Mouse (Mus musculus) forebrain, embryonic 13.5 days (tissue): ENCODE measurements around the gene Helz. TPM values are rescaled to one million over a fixed set of nuclear protein-coding genes. Genes with fewer than 3 reads are reported as not detected.
A peak's percentile ranks its signal among the peaks of the same experiment; 100 is the strongest.
"Not testable (repeated sequence)": the region's sequence is repeated elsewhere in the genome, so short reads cannot be mapped to it uniquely, and the experiment has no call there.

ENCODE experiments used
- ATAC-seq: fragments of 200-750 bp; cut with Nextera tagmentation; 2 replicates; pipeline ENCODE4 v1.8.0; 2017
- H3K27ac ChIP-seq: fragments of 300-500 bp; sonication (generic); 2 replicates; pipeline ENCODE4 v1.5.1; 2015; ENCODE audit warnings: inconsistent platforms, mild to moderate bottlenecking, moderate library complexity
- H3K27me3 ChIP-seq: fragments of 300-500 bp; sonication (generic); 2 replicates; pipeline ENCODE4 v1.6.1; 2015; ENCODE audit warnings: mild to moderate bottlenecking, inconsistent platforms
- H3K36me3 ChIP-seq: fragments of 300-500 bp; sonication (generic); 2 replicates; pipeline ENCODE4 v1.6.1; 2015; ENCODE audit warnings: mild to moderate bottlenecking, inconsistent platforms; ENCODE audit not compliant: poor library complexity, severe bottlenecking
- H3K4me1 ChIP-seq: fragments of 300-500 bp; sonication (generic); 2 replicates; pipeline ENCODE4 v1.6.1; 2015; ENCODE audit warnings: inconsistent platforms
- H3K4me2 ChIP-seq: fragments of 300-500 bp; sonication (generic); 2 replicates; pipeline ENCODE4 v1.6.1; 2015; ENCODE audit warnings: inconsistent platforms, mild to moderate bottlenecking, moderate library complexity
- H3K4me3 ChIP-seq: fragments of 300-500 bp; sonication (generic); 2 replicates; pipeline ENCODE4 v1.5.1; 2015; ENCODE audit warnings: mild to moderate bottlenecking, inconsistent platforms
- H3K9ac ChIP-seq: fragments of 300-500 bp; sonication (generic); 2 replicates; pipeline ENCODE4 v1.6.1; 2015; ENCODE audit warnings: mild to moderate bottlenecking, inconsistent platforms
- H3K9me3 ChIP-seq: fragments of 300-500 bp; sonication (generic); replicated peaks from 2 replicates; pipeline ENCODE4 v1.6.1; 2016; ENCODE audit warnings: inconsistent platforms
- WGBS: fragments of 180-500 bp; shearing (Covaris S2); methylation state at CpG from one replicate; pipeline ENCODE4 v1.1.7; 2015; 5-methylcytosine and 5-hydroxymethylcytosine counted together
- polyA plus RNA-seq: library from polyadenylated mRNA; unstranded; fragments of >200 nt; fragmentation: Nextera tagmentation; extraction: Ambion mirVana; gene quantifications from 2 replicates; pipeline ENCODE4 v1.2.1, GENCODE M21; 2015

Gene Helz
- polyA plus RNA-seq, 1 experiment from 2014 or later: 15.6 TPM

- H3K27me3 ChIP-seq, ATAC-seq, H3K9ac ChIP-seq, H3K27ac ChIP-seq, H3K9me3 ChIP-seq, H3K4me2 ChIP-seq, H3K4me3 ChIP-seq: not testable (repeated sequence)
- 90% methylated on average over 5 of the region's 5 CpGs for WGBS
- H3K36me3 ChIP-seq: peaks cover 15% of the 10 kb centered on the region; the same call in 1 of the 2 replicates
- peaks cover 17% of the 10 kb centered on the region for H3K4me1 ChIP-seq
Measured at GRCm38 (mm10) chr11:107586129-107586528, 38.4 kb downstream of the Helz start.

- Histone ChIP-seq H3K36me3 (peaks cover 11% of the 10 kb centered on the region; the same call in 1 of the 2 replicates), H3K27ac (no peak overlapping the region), H3K4me1 (peaks cover 17% of the 10 kb centered on the region), H3K9ac (no peak overlapping the region), H3K4me2 (no peak overlapping the region), H3K9me3 (no peaks in the 10 kb centered on the region), H3K27me3 (no peaks in the 10 kb centered on the region), H3K4me3 (no peak overlapping the region)
- WGBS: 89% methylated on average over 7 of the region's 7 CpGs
- no peak for ATAC-seq
Measured at GRCm38 (mm10) chr11:107587141-107587540, 39.4 kb downstream of the Helz start.

- H3K9me3 ChIP-seq: no peaks in the 10 kb centered on the region
- H3K9ac ChIP-seq: no peak overlapping the region
- H3K27me3 ChIP-seq: no peaks in the 10 kb centered on the region
- WGBS: 93% methylated on average over 5 of the region's 5 CpGs
- peaks cover 36% of the 10 kb centered on the region for H3K36me3 ChIP-seq
- no peak overlapping the region for H3K4me2 ChIP-seq
- H3K4me1 ChIP-seq: no peaks in the 10 kb centered on the region
- no peak overlapping the region for H3K4me3 ChIP-seq
- ATAC-seq: no peak
- H3K27ac ChIP-seq: no peak overlapping the region
Measured at GRCm38 (mm10) chr11:107592575-107592974, 44.8 kb downstream of the Helz start.

GRCm38 (mm10) chr11:107597381-107597780 is 49.7 kb downstream of the Helz start:
- H3K9ac ChIP-seq: no peak overlapping the region
- H3K4me1 ChIP-seq: no peaks in the 10 kb centered on the region
- WGBS: 96% methylated on average over 4 of the region's 4 CpGs
- H3K36me3 ChIP-seq: peaks cover 63% of the 10 kb centered on the region
- no peaks in the 10 kb centered on the region for H3K27me3 ChIP-seq
- no peak overlapping the region for H3K27ac ChIP-seq
- H3K4me3 ChIP-seq: no peak overlapping the region
- H3K4me2 ChIP-seq: no peak overlapping the region
- ATAC-seq: no peak
- H3K9me3 ChIP-seq: no peaks in the 10 kb centered on the region

- WGBS: 94% methylated on average over 7 of the region's 7 CpGs
- Histone ChIP-seq H3K36me3 (peaks cover 38% of the 10 kb centered on the region), H3K27ac (no peak overlapping the region), H3K4me2 (no peak overlapping the region), H3K27me3 (no peaks in the 10 kb centered on the region), H3K4me3 (no peak overlapping the region), H3K4me1 (no peaks in the 10 kb centered on the region), H3K9ac (no peak overlapping the region), H3K9me3 (no peaks in the 10 kb centered on the region)
- ATAC-seq: no peak
Measured at GRCm38 (mm10) chr11:107605694-107606093, 58.0 kb downstream of the Helz start.

GRCm38 (mm10) chr11:107613906-107614305 is 66.2 kb downstream of the Helz start:
- Histone ChIP-seq H3K27ac (no peak overlapping the region), H3K27me3 (no peaks in the 10 kb centered on the region), H3K4me3 (no peak overlapping the region), H3K9me3 (no peaks in the 10 kb centered on the region), H3K4me2 (no peak overlapping the region), H3K9ac (no peak overlapping the region), H3K36me3 (peaks cover 20% of the 10 kb centered on the region), H3K4me1 (no peaks in the 10 kb centered on the region)
- no peak for ATAC-seq
- 92% methylated on average over 5 of the region's 5 CpGs for WGBS

- Histone ChIP-seq H3K9me3 (no peaks in the 10 kb centered on the region), H3K9ac (no peak overlapping the region), H3K4me1 (no peaks in the 10 kb centered on the region), H3K4me2 (no peak overlapping the region), H3K4me3 (no peak overlapping the region), H3K27ac (no peak overlapping the region), H3K27me3 (no peaks in the 10 kb centered on the region), H3K36me3 (peaks cover 38% of the 10 kb centered on the region)
- WGBS: 92% methylated on average over 4 of the region's 5 CpGs
- no peak for ATAC-seq
Measured at GRCm38 (mm10) chr11:107615696-107616095, 68.0 kb downstream of the Helz start.

GRCm38 (mm10) chr11:107617976-107618375 is 70.2 kb downstream of the Helz start:
- WGBS: 39% methylated on average over 5 of the region's 5 CpGs
- Histone ChIP-seq H3K9ac (no peak overlapping the region), H3K4me3 (no peak overlapping the region), H3K36me3 (peaks cover 49% of the 10 kb centered on the region), H3K27me3 (no peaks in the 10 kb centered on the region), H3K27ac (no peak overlapping the region), H3K9me3 (no peaks in the 10 kb centered on the region), H3K4me2 (no peak overlapping the region), H3K4me1 (no peaks in the 10 kb centered on the region)
- ATAC-seq: no peak

- Histone ChIP-seq H3K4me1 (no peaks in the 10 kb centered on the region), H3K27me3 (no peaks in the 10 kb centered on the region), H3K4me3 (no peak overlapping the region), H3K9me3 (no peaks in the 10 kb centered on the region), H3K27ac (no peak overlapping the region), H3K36me3 (peaks cover 40% of the 10 kb centered on the region), H3K4me2 (no peak overlapping the region), H3K9ac (no peak overlapping the region)
- 98% methylated on average over 3 of the region's 3 CpGs for WGBS
- no peak for ATAC-seq
Measured at GRCm38 (mm10) chr11:107624661-107625060, 76.9 kb downstream of the Helz start.

- no peaks in the 10 kb centered on the region for H3K4me1 ChIP-seq
- peaks cover 29% of the 10 kb centered on the region for H3K36me3 ChIP-seq
- H3K27ac ChIP-seq: no peak overlapping the region
- ATAC-seq: no peak
- H3K4me2 ChIP-seq: no peak overlapping the region
- H3K9me3 ChIP-seq: no peaks in the 10 kb centered on the region
- 88% methylated on average over 11 of the region's 11 CpGs for WGBS
- no peak overlapping the region for H3K9ac ChIP-seq
- no peak overlapping the region for H3K4me3 ChIP-seq
- H3K27me3 ChIP-seq: no peaks in the 10 kb centered on the region
Measured at GRCm38 (mm10) chr11:107625746-107626145, 78.0 kb downstream of the Helz start.

- ATAC-seq: peak; percentile 77
- no peak overlapping the region for H3K4me2 ChIP-seq
- no peak overlapping the region for H3K4me3 ChIP-seq
- no peaks in the 10 kb centered on the region for H3K27me3 ChIP-seq
- H3K9ac ChIP-seq: no peak overlapping the region
- peaks cover 29% of the 10 kb centered on the region for H3K36me3 ChIP-seq
- WGBS: 34% methylated on average over 4 of the region's 4 CpGs
- H3K27ac ChIP-seq: no peak overlapping the region
- no peaks in the 10 kb centered on the region for H3K9me3 ChIP-seq
- H3K4me1 ChIP-seq: no peaks in the 10 kb centered on the region
Measured at GRCm38 (mm10) chr11:107629504-107629903, 81.8 kb downstream of the Helz start.

GRCm38 (mm10) chr11:107629951-107630350 is 82.2 kb downstream of the Helz start:
- Histone ChIP-seq H3K27ac (no peak overlapping the region), H3K4me1 (no peaks in the 10 kb centered on the region), H3K9ac (no peak overlapping the region), H3K27me3 (no peaks in the 10 kb centered on the region), H3K36me3 (peaks cover 34% of the 10 kb centered on the region), H3K4me2 (no peak overlapping the region), H3K9me3 (no peaks in the 10 kb centered on the region), H3K4me3 (no peak overlapping the region)
- 89% methylated on average over 8 of the region's 8 CpGs for WGBS
- no peak for ATAC-seq

GRCm38 (mm10) chr11:107631124-107631523 is 83.4 kb downstream of the Helz start:
- Histone ChIP-seq H3K36me3 (peaks cover 43% of the 10 kb centered on the region), H3K4me1 (no peaks in the 10 kb centered on the region), H3K4me3 (no peak overlapping the region), H3K9ac (no peak overlapping the region), H3K27ac (no peak overlapping the region), H3K9me3 (no peaks in the 10 kb centered on the region), H3K4me2 (no peak overlapping the region), H3K27me3 (no peaks in the 10 kb centered on the region)
- ATAC-seq: no peak
- WGBS: 96% methylated on average over 7 of the region's 7 CpGs
